ENCODE assay signal across 33 mouse cellular contexts in the genomic region with DNA sequence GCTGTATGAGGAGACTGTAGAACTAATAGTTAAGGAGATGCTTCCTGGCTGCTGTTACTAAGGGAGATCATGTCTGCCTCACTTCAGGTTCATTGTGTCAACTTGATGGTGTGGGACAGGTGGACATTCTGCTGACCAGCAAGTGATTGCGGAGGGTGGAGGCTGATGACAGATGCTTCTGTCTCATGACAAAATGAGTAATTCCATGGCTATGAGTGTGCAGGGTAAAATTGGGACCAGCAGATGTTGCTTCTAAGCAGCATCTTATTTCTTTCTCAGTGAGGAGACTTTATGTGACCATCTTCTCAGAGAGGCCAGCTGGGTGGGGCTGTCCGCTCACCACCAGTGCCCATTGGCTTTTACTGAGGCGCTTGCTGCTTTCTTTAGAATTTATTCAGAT. TPM values are rescaled to one million over a fixed set of nuclear protein-coding genes. Genes with fewer than 3 reads are reported as not detected.
DNase-seq lines count a peak whose midpoint lies in the region; ATAC-seq and TF ChIP-seq lines count a peak whose summit lies in the region.
"Had no signal": no experiment of that assay in that cellular context is flagged by ENCODE, and none has a peak within 500 bp of the region (broad histone marks: within the 10 kb centered on the region; RNA-seq: fewer than 3 reads in every experiment).

No protein-coding gene starts in this region.

- H3K9ac ChIP-seq in embryonic facial prominence, embryonic 14.5 days (ENCODE audit: low read depth, low read length): no peak overlapping the region
- H3K9ac ChIP-seq in stomach, postnatal 0 days (ENCODE audit: low read length): no peak overlapping the region
- H3K9ac ChIP-seq: embryonic facial prominence, embryonic 13.5 days; forebrain, embryonic 12.5 days; heart, embryonic 15.5 days; kidney, embryonic 15.5 days; limb, embryonic 13.5 days; liver, embryonic 12.5 days; liver, postnatal 0 days; midbrain, embryonic 12.5 days; neural tube, embryonic 13.5 days had no signal

- no peaks in the 10 kb centered on the region for H3K9me3 ChIP-seq in embryonic facial prominence, embryonic 14.5 days (ENCODE audit: control insufficient read depth, low read length)
- no peaks in the 10 kb centered on the region for H3K9me3 ChIP-seq in embryonic facial prominence, embryonic 10.5 days
- H3K9me3 ChIP-seq in stomach, postnatal 0 days (ENCODE audit: control insufficient read depth, low read length): no peaks in the 10 kb centered on the region
- H3K9me3 ChIP-seq: embryonic facial prominence, embryonic 13.5 days; forebrain, embryonic 12.5 days; heart, embryonic 15.5 days; kidney, embryonic 15.5 days; limb, embryonic 13.5 days; liver, embryonic 12.5 days; midbrain, embryonic 12.5 days; neural tube, embryonic 13.5 days had no signal

- intact Hi-C loops in gastrocnemius, adult 2 months (cut with DNase I): no loop called here
- intact Hi-C loops in gastrocnemius, postnatal 36 days (cut with DNase I): no loop called here

- no peak overlapping the region for H3K4me2 ChIP-seq in embryonic facial prominence, embryonic 14.5 days (ENCODE audit: low read depth, low read length)
- H3K4me2 ChIP-seq in stomach, postnatal 0 days (replicated peaks; ENCODE audit: low read depth): no peak overlapping the region
- H3K4me2 ChIP-seq: embryonic facial prominence, embryonic 13.5 days; forebrain, embryonic 12.5 days; heart, embryonic 15.5 days; kidney, embryonic 15.5 days; limb, embryonic 13.5 days; liver, embryonic 12.5 days; midbrain, embryonic 12.5 days; neural tube, embryonic 13.5 days had no signal

- H3K4me3 ChIP-seq in embryonic facial prominence, embryonic 14.5 days (ENCODE audit: low read depth, low read length): no peak overlapping the region
- no peak overlapping the region for H3K4me3 ChIP-seq in embryonic facial prominence, embryonic 10.5 days
- no peak overlapping the region for H3K4me3 ChIP-seq in gastrocnemius, adult 2 months
- no peak overlapping the region for H3K4me3 ChIP-seq in stomach, postnatal 0 days (ENCODE audit: low read depth, low read length)
- H3K4me3 ChIP-seq: embryonic facial prominence, embryonic 13.5 days; erythroblast, embryonic 14.5 days; forebrain, embryonic 12.5 days; heart, embryonic 15.5 days; kidney, embryonic 15.5 days; limb, embryonic 13.5 days; liver, embryonic 12.5 days; midbrain, embryonic 12.5 days; neural tube, embryonic 13.5 days had no signal

- TF ChIP-seq EP300 in stomach, postnatal 0 days (optimal IDR thresholded peaks at IDR 0.05): no peak

- TF ChIP-seq CTCF in gastrocnemius, adult 2 months (IDR thresholded peaks at IDR 0.05): no peak
- TF ChIP-seq CTCF in stomach, postnatal 0 days (IDR thresholded peaks at IDR 0.05; ENCODE audit: low read depth): no peak

- H3K27ac ChIP-seq in embryonic facial prominence, embryonic 14.5 days (replicated peaks; ENCODE audit: low read depth, low read length): no peak overlapping the region
- no peak overlapping the region for H3K27ac ChIP-seq in embryonic facial prominence, embryonic 10.5 days (replicated peaks)
- peak overlapping the region; percentile 71 for H3K27ac ChIP-seq in gastrocnemius, adult 2 months
- no peak overlapping the region for H3K27ac ChIP-seq in stomach, postnatal 0 days (replicated peaks)
- H3K27ac ChIP-seq: embryonic facial prominence, embryonic 13.5 days; forebrain, embryonic 12.5 days; heart, embryonic 15.5 days; kidney, embryonic 15.5 days; limb, embryonic 13.5 days; liver, embryonic 12.5 days; midbrain, embryonic 12.5 days; neural tube, embryonic 13.5 days had no signal

- no peaks in the 10 kb centered on the region for H3K4me1 ChIP-seq in embryonic facial prominence, embryonic 14.5 days (ENCODE audit: control insufficient read depth, insufficient read depth, low read length)
- 0 out of 2 replicates have a peak, but pooled peaks cover 2% of the 10 kb centered on the region for H3K4me1 ChIP-seq in embryonic facial prominence, embryonic 10.5 days
- H3K4me1 ChIP-seq in stomach, postnatal 0 days (replicated peaks; ENCODE audit: control insufficient read depth, insufficient read depth): no peaks in the 10 kb centered on the region
- H3K4me1 ChIP-seq: embryonic facial prominence, embryonic 13.5 days; heart, embryonic 15.5 days; kidney, embryonic 15.5 days; limb, embryonic 13.5 days; liver, embryonic 12.5 days; neural tube, embryonic 13.5 days had no signal

- WGBS in embryonic facial prominence, embryonic 14.5 days: 92% methylated on average over 3 of the region's 3 CpGs
- WGBS in embryonic facial prominence, embryonic 10.5 days: 95% methylated on average over 3 of the region's 3 CpGs
- 97% methylated on average over 3 of the region's 3 CpGs for WGBS in stomach, postnatal 0 days

- no peaks in the 10 kb centered on the region for H3K27me3 ChIP-seq in embryonic facial prominence, embryonic 14.5 days (replicated peaks; ENCODE audit: control insufficient read depth, insufficient read depth, low read length)
- H3K27me3 ChIP-seq in embryonic facial prominence, embryonic 10.5 days (replicated peaks; ENCODE audit: low read depth, poor library complexity, severe bottlenecking): no peaks in the 10 kb centered on the region
- no peaks in the 10 kb centered on the region for H3K27me3 ChIP-seq in stomach, postnatal 0 days (ENCODE audit: control insufficient read depth, insufficient read depth, low read length)
- H3K27me3 ChIP-seq: embryonic facial prominence, embryonic 13.5 days; forebrain, embryonic 12.5 days; heart, embryonic 15.5 days; kidney, embryonic 15.5 days; limb, embryonic 13.5 days; liver, embryonic 12.5 days; midbrain, embryonic 12.5 days; neural tube, embryonic 13.5 days; Patski had no signal

- peak; percentile 62 for ATAC-seq in embryonic facial prominence, embryonic 14.5 days (ENCODE audit: low read depth)
- ATAC-seq in stomach, postnatal 0 days (ENCODE audit: low FRiP score, low TSS enrichment): no peak
- ATAC-seq: hindbrain, embryonic 16.5 days; liver, embryonic 12.5 days; liver, postnatal 0 days; Patski had no signal

- H3K36me3 ChIP-seq in embryonic facial prominence, embryonic 14.5 days (ENCODE audit: control insufficient read depth, insufficient read depth, low read length): peaks cover 37% of the 10 kb centered on the region
- H3K36me3 ChIP-seq in embryonic facial prominence, embryonic 10.5 days (replicated peaks): peaks cover 58% of the 10 kb centered on the region
- H3K36me3 ChIP-seq in stomach, postnatal 0 days (ENCODE audit: control insufficient read depth, insufficient read depth, low read length): peaks cover 3% of the 10 kb centered on the region; the same call in 1 of the 2 replicates

- DNase-seq in embryonic facial prominence, embryonic 14.5 days (ENCODE audit: low spot score): peak; percentile 40
- DNase-seq in embryonic facial prominence, embryonic 10.5 days (ENCODE audit: low spot score): no peak
- DNase-seq in gastrocnemius, adult 2 months: no peak
- no peak for DNase-seq in gastrocnemius, postnatal 36 days
- DNase-seq in right cerebral cortex, adult 2 months (ENCODE audit: low spot score in 2 of 2): peak; percentile 20 to 24
- DNase-seq in right cerebral cortex, postnatal 10 days (ENCODE audit: low spot score in 2 of 2): no peak
- no peak for DNase-seq in stomach, postnatal 0 days (ENCODE audit: low spot score)
- no peak for DNase-seq in thymus, postnatal 10 days (ENCODE audit: low spot score in 2 of 2)
- DNase-seq: adrenal gland, postnatal 10 days; cerebellum, adult 11 months; cerebellum, adult 9-10 months; cerebellum, postnatal 36 days; embryo, embryonic 11 days; kidney, adult 18-20 months; kidney, postnatal 25 days; liver, postnatal 0 days; lung, postnatal 36 days; thymus, postnatal 25 days had no signal

RNA-seq across cellular contexts. Expression of a gene that starts 19.8 kb away (rescaled TPM):
- polyA plus RNA-seq in embryonic facial prominence, embryonic 14.5 days (2014; fragmentation: Nextera tagmentation; extraction: Ambion mirVana): 0.39 and 0.42 TPM in 2 replicates
- 0.53 and 0.88 TPM in 2 replicates for polyA plus RNA-seq in embryonic facial prominence, embryonic 10.5 days (2016; fragmentation: Nextera tagmentation; extraction: Ambion mirVana)
- 1 to 10 TPM in 1 of 2 experiments, under 1 TPM in 1; 0.54 to 1.1 TPM for total RNA-seq in gastrocnemius, adult 2 months (2021)
- total RNA-seq in gastrocnemius, postnatal 36 days (2021): under 1 TPM; 0.39 to 0.56 TPM
- 0.07 and 0.10 TPM in 2 replicates for polyA plus RNA-seq in stomach, postnatal 0 days (2015; fragmentation: Nextera tagmentation; extraction: Ambion mirVana)
- total RNA-seq: layer of hippocampus, adult 18-20 months; MEL had no signal
- polyA plus RNA-seq: erythroblast, embryonic 14.5 days; heart, embryonic 15.5 days; intestine, embryonic 14.5 days; liver, embryonic 12.5 days; liver, postnatal 0 days; neural tube, embryonic 13.5 days; Patski; spleen, adult 2 months had no signal

RNA-seq across cellular contexts. Expression of a gene that starts 45.9 kb away (rescaled TPM):
- 10.8 and 13.5 TPM in 2 replicates for polyA plus RNA-seq in embryonic facial prominence, embryonic 14.5 days (2014; fragmentation: Nextera tagmentation; extraction: Ambion mirVana)
- 18.6 and 20.5 TPM in 2 replicates for polyA plus RNA-seq in embryonic facial prominence, embryonic 10.5 days (2016; fragmentation: Nextera tagmentation; extraction: Ambion mirVana)
- 1 to 10 TPM; 6.6 to 10.0 TPM for total RNA-seq in gastrocnemius, adult 2 months (2021)
- total RNA-seq in gastrocnemius, postnatal 36 days (2021): 1 to 10 TPM; 6.0 to 6.9 TPM
- 6.2 and 7.3 TPM in 2 replicates for polyA plus RNA-seq in stomach, postnatal 0 days (2015; fragmentation: Nextera tagmentation; extraction: Ambion mirVana)

Comparison
In these comparisons a context has a peak if more than half of its experiments do, and no peak if none do; other contexts are left out.
1. DNase-seq: peak in embryonic facial prominence, embryonic 14.5 days (single experiment) and right cerebral cortex, adult 2 months (2 of 2); none in embryonic facial prominence, embryonic 10.5 days (single experiment), gastrocnemius, adult 2 months (single experiment), gastrocnemius, postnatal 36 days (0 of 2), right cerebral cortex, postnatal 10 days (0 of 2), stomach, postnatal 0 days (single experiment) and thymus, postnatal 10 days (0 of 2).